Mouse (Mus musculus) spleen, adult 2 months (tissue): Measurements from ENCODE around the gene Clic5.

Source experiments
- CTCF ChIP-seq: fragments of 200-500 bp; IDR thresholded peaks from 2 replicates; pipeline ENCODE4 v1.5.1; 2011; ENCODE audit warnings: mild to moderate bottlenecking, inconsistent platforms; ENCODE audit not compliant: insufficient read depth, insufficient read length, insufficient replicate concordance; ENCODE audit errors: extremely low read depth
- POLR2A ChIP-seq: fragments of 200-500 bp; IDR thresholded peaks from 2 replicates; pipeline ENCODE4 v1.6.1; 2011; ENCODE audit warnings: low read depth, low read length, inconsistent platforms

GRCm38 (mm10) chr17:44261594-44262202 is 73.3 kb downstream of the Clic5 start:
- TF ChIP-seq CTCF, result peak; percentile 75; the same call in 1 of the 2 replicates
- TF ChIP-seq POLR2A, result no peak
